Mouse (Mus musculus): ENCODE measurements around the gene Rps6kc1. TPM values are rescaled to one million over a fixed set of nuclear protein-coding genes. Genes with fewer than 3 reads are reported as not detected.

Gene Rps6kc1
- total RNA-seq, 4 experiments from 2014 or later: 80.8 to 91.0 (median 86.0) TPM

- no peak for DNase-seq (ENCODE audit: low spot score in 2 of 2)
Observed at GRCm38 (mm10) chr1:190768307-190768706, 143.3 kb downstream of the Rps6kc1 start.

GRCm38 (mm10) chr1:190767621-190768020 is 143.9 kb downstream of the Rps6kc1 start:
- DNase-seq (ENCODE audit: low spot score in 2 of 2): no peak

DNA sequence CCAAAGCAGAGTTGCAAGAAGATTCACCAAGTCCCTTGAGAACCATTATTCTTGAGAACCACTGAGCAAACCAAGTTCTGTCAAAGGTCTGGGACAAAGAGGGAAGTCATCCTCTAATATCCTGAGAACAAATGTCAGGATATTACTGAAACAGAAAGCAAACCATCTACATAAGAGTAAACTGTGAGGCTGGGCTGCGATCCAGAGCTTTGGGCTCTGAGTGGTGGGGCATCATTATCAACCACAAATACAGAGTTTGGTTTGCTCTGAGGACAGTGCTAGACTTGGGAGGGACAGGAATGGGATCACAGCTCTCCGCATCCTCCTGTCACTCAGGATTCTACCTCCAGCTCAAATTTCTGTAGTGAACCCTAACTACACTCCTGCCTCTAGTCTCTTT is 144.8 kb downstream of the Rps6kc1 start:
- DNase-seq (ENCODE audit: low spot score in 2 of 2): no peak

DNA sequence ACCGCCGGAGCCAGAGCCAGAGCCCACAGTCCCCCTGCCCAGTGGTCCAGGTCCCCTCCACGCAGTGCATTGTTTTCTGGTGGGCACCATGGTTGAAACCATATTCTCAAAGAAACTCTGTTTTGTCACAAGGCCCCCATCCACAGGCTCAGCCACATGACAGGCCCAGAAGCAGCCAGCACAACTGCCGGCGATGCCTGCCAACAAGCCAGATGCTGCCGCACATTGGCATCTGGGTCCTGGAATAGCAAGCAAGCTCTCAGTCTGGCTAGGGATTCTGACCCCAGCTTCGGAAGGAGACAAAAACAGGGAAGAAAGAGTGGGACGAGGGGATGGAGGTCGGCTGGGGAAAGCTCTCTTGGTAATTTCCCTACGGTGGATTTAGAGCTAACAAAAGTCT is 147.8 kb downstream of the Rps6kc1 start:
- peak; percentile 46 to 57 for DNase-seq (ENCODE audit: low spot score in 2 of 2)

GRCm38 (mm10) chr1:190761786-190762185 is 149.8 kb downstream of the Rps6kc1 start:
- no peak for DNase-seq (ENCODE audit: low spot score in 2 of 2)

- DNase-seq (ENCODE audit: low spot score in 2 of 2): no peak
Observed at GRCm38 (mm10) chr1:190757899-190758298, 153.7 kb downstream of the Rps6kc1 start.

DNA sequence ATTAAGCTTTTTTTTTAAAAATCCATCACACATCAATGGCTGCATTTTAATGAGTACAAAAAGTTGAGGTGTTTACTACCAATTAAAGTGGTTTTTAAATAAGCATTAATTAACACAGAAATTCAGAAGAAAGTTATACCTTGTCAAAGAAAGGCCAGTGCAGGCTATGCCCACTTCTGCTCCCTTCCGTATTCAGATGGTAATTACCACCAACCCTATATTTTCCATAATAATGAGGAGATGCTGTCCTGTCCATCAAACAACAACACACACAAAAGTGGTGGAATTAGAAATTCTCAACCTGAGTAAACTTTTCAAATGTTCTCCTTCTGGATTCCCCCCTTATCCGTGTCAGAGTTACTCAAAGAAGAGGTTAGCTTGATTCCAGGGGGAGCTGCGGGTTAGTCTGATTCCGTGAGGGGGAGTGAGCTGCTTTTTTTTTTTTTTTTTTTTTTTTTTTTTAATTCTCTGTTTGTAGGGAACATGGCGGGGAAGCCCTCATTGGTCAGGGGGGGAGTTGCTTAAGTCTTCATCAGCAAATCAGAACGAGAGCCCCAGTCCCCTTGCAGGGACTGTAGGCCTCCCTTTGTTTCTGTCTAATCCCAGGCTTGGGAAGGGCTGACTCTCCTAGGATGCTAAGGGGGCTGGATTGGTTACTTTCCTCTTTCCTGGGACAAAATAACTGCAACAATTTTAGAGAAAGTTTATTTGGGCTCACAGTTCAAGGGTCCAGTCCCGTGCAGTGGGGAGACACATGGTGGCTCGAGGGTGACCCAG is 159.6 kb downstream of the Rps6kc1 start:
- no peak for DNase-seq (ENCODE audit: low spot score in 2 of 2)

DNA sequence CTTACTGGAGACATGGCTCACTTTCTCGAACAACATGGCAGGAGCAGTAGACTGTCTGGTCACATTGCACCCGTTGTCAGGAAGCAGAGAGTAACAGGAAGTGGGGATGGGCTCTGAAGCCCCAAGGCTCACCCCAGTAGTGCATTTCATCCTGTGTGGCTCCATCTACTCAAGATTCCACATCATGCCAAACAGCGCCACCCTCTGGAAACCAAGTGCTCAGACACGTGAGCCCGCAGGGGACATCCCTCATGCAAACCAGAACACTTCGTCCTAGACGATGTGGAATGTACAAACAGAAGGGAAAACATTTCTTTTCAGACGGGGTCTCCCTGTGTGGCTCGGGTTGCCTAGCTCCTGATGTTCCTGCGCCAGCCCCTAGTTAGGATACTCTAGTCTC is 162.6 kb downstream of the Rps6kc1 start:
- DNase-seq (ENCODE audit: low spot score in 2 of 2): no peak

- DNase-seq (ENCODE audit: low spot score in 2 of 2): no peak
Observed at GRCm38 (mm10) chr1:190741421-190741820, 170.1 kb downstream of the Rps6kc1 start.

DNA sequence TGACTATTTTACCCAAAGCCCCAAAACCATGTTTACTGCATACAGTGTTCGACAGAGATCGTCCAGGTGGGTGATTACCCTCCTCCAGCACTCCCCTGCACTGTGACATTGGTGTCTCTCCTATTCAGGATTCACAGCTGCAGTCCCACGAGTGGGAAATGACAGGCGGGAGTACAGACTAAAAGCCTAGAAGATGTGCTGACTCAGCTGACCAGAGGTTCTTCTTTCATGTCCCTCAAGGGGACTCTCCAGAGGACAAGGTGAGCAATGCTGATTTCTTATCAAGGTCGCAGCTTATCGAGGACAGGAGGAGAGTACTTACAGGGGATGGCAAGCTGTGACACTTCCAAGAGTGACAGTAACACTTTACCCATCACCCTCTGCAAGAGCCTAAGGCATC is 178.8 kb downstream of the Rps6kc1 start:
- no peak for DNase-seq (ENCODE audit: low spot score in 2 of 2)

- DNase-seq (ENCODE audit: low spot score in 2 of 2): no peak
Observed at GRCm38 (mm10) chr1:190729516-190730088, 182.0 kb downstream of the Rps6kc1 start.

DNA sequence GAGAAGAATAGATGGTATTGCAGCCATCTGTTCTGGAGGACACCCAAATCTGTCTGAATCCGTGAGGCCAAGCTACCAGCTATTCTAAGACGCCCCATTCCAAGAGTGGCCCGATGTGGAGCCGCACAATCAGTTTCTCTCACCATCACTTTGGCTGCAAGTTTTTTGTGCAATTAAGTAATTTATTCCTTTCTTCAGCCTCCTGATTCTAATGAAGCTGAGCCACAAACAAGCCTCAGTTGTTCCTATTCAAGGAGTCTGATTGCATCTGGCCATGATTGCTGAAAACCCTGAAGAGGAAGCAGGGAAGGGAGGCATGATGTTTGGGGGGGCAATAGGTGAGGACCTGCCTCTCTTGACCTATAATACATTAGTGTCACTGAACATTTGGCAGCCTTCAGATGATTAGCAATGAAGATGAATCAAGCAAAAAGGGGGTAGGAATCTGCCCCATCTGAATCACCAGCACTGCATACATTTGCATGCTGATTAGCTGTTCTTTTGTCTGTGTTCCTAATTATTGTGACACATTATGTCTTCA is 183.4 kb downstream of the Rps6kc1 start:
- peak; percentile 37 to 48 for DNase-seq (ENCODE audit: low spot score in 2 of 2)

DNA sequence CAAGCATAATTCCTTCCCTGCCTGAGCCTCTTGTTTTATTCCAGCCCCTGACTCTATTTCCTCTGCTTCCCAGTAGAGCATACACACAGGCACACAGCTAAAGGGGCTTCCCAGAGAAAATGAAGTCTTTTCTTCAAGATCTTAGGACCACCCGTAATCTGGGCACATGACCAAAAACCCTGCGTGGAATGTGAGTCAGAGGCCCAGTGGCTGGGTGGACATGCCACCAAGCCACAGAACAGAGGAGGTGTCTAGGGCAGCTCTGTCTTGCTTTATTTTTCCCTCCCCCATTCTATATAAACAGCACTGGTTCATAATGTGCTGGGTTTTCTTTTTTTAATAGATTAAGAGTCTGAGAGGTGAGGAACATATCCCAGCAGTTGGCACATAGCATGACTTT is 184.2 kb downstream of the Rps6kc1 start:
- no peak for DNase-seq (ENCODE audit: low spot score in 2 of 2)

DNA sequence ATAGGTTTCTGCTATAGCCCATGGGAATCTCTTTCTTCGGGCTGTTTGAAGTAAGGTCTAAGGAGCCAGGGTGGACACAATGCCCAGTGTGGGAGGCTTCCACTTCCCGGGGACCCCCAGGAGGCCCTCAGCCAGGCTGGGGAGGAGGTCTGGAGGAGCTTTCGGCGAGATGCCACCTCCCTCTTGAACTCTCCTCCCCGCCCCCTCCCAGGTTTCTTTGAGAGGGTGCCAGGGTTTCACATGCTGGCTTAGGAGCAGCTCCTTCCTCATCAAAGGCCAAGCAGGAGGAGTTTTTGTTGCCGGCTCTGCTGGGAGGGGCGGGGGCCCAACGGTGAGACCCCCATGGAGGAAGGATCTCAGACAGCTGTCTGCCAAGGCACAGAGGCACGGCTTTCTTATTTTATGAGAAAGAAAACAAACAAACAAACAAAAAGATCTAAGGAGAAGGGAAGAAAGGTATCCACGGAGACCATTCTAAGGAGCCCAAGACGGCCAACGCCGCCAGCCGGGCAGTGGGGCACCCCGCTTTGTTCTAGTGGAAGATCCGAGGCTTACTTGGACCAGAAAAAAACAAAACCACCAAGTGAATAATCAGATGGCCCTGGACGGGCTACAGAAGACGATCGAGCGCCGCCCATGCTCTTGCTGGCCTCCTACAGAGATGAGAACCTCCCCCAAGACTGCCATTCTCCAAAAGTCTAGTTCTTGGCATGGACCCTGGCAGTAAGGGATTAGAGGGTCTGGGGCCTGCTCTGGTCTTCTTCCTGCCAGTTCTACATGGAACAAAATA is 186.8 kb downstream of the Rps6kc1 start:
- peak; percentile 20 to 24 for DNase-seq (ENCODE audit: low spot score in 2 of 2)

DNA sequence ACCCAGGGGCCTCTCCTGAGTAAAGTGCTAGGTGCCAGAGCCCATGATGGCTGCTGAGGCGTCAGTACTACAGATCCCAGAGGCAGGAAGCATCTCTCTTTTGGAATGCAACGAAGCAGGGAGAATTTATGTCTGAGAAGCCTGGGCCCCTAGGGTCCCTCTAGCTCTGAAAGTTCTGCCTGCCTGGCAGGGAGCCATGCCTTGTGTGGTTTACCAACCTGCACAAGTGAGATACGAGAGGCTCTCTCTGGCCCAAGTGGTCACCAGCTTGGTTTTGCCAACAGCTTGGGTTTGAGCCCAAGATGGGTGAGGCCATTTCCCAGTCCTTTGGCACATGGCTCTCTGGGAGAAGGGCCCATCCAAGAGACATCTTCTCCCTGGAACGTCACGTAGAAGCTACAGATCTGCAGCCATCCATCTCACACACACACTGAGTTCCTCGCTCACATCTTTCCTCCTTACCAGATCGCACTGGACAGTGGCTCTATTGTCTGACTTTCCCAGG is 187.6 kb downstream of the Rps6kc1 start:
- DNase-seq (ENCODE audit: low spot score in 2 of 2): no peak

DNA sequence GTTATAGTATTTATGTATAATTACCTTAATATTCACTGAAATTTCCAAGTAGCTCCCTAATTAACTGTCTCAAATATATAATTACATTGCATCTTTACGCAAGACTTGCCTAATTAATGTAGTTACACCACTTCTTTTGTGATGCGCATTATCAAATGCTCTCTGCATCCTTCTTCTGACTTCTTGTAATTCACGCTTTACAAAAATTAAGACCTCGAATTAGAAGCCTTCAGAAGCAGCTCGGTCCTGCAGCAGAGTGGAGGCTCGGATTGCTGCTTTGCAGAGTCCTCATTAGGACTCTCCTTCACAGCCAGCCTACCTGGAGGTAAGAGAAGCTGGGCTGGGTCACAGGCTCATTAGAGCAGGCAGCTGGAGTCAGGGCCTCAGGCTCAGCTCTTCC is 197.7 kb downstream of the Rps6kc1 start:
- no peak for DNase-seq (ENCODE audit: low spot score in 2 of 2)

DNA sequence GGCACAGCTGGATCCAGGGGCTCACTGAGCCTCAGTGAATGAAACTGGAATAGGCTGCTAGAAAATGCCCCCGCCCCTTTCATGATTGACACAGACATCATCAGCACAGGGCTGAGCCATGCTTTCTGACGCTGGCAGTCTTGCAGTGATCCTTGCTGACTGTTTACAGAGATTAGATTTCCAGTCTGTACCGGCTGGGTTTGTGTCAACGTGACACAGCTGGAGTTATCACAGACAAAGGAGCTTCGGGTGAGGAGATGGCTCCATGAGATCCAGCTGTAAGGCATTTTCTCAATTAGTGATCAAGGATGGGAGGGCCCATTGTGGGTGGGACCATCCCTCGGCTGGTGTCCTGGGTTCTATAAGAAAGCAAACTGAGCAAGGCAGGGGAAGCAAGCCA is 214.0 kb downstream of the Rps6kc1 start:
- no peak for DNase-seq (ENCODE audit: low spot score in 2 of 2)

- DNase-seq (ENCODE audit: low spot score in 2 of 2): peak in 1 of 2 experiments; percentile 65
Observed at GRCm38 (mm10) chr1:190695589-190695988, 216.0 kb downstream of the Rps6kc1 start.

GRCm38 (mm10) chr1:190690528-190691262 is 220.9 kb downstream of the Rps6kc1 start:
- DNase-seq (ENCODE audit: low spot score in 2 of 2): peak in 1 of 2 experiments; percentile 20

DNA sequence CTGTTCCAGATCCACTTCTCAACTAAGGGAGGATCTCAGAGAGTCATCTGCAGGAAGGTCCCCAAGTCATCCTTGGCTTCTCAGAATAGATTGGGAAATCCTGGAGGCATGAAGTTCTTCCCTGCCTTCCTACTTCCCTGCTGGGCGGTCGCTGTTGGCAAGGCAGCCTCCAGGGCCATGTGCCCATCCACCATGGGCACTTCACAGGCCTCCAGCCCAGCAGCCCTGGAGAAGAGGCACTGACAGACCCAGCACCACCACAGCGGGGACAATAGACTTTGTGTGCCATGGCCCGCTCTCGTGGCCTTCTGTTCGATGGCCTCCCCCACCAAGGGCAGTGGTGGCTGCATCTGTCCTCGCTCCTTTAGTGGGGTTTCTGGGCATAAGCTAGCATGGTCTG is 228.5 kb downstream of the Rps6kc1 start:
- no peak for DNase-seq (ENCODE audit: low spot score in 2 of 2)
